Mouse (Mus musculus) cerebellum, adult 18-20 months (tissue): Measurements from ENCODE around the gene 4933430I17Rik.

Experiments used
- DNase-seq, 2 experiments: peaks; one replicate each; pipeline ENCODE4 v3.0.0; 2021

4933430I17Rik gene

GRCm38 (mm10) chr4:62505991-62506390 lies 19.2 kb upstream of the 4933430I17Rik start:
- no peak for DNase-seq

GRCm38 (mm10) chr4:62506798-62507197 lies 18.4 kb upstream of the 4933430I17Rik start:
- peak; percentile 50 to 73 for DNase-seq

- no peak for DNase-seq
Observed at GRCm38 (mm10) chr4:62508839-62509238, 16.3 kb upstream of the 4933430I17Rik start.

GRCm38 (mm10) chr4:62509946-62510345 lies 15.2 kb upstream of the 4933430I17Rik start:
- no peak for DNase-seq

- DNase-seq, result no peak
Observed at GRCm38 (mm10) chr4:62513998-62514506, 11.1 kb upstream of the 4933430I17Rik start.

GRCm38 (mm10) chr4:62514995-62515394 lies 10.2 kb upstream of the 4933430I17Rik start:
- peak in 1 of 2 experiments; percentile 44 for DNase-seq

GRCm38 (mm10) chr4:62515490-62515889 lies 9.7 kb upstream of the 4933430I17Rik start:
- DNase-seq, result peak; percentile 48 to 58

- peak; percentile 70 to 80 for DNase-seq
Observed at GRCm38 (mm10) chr4:62516079-62516478, 9.1 kb upstream of the 4933430I17Rik start.

- no peak for DNase-seq
Observed at GRCm38 (mm10) chr4:62516579-62516978, 8.6 kb upstream of the 4933430I17Rik start.

- no peak for DNase-seq
Observed at GRCm38 (mm10) chr4:62517046-62517445, 8.1 kb upstream of the 4933430I17Rik start.

- DNase-seq, result no peak
Observed at GRCm38 (mm10) chr4:62517538-62518415, 7.4 kb upstream of the 4933430I17Rik start.

GRCm38 (mm10) chr4:62518416-62519121 lies 6.6 kb upstream of the 4933430I17Rik start:
- DNase-seq, result peak; percentile 79 to 88

- DNase-seq, result no peak
Observed at GRCm38 (mm10) chr4:62519122-62519848, 5.9 kb upstream of the 4933430I17Rik start.

GRCm38 (mm10) chr4:62519849-62520233 lies 5.3 kb upstream of the 4933430I17Rik start, which contains the start of gene Alad:
TSS of gene Alad (minus strand) at chr4:62519918.
- DNase-seq, result peak; percentile 86 to 91

GRCm38 (mm10) chr4:62520892-62521400 lies 4.2 kb upstream of the 4933430I17Rik start:
- DNase-seq, result no peak

- no peak for DNase-seq
Observed at GRCm38 (mm10) chr4:62525489-62525811, 281 bp downstream of the 4933430I17Rik start.

GRCm38 (mm10) chr4:62526256-62526655 lies 1.1 kb downstream of the 4933430I17Rik start:
- DNase-seq, result no peak

- no peak for DNase-seq
Observed at GRCm38 (mm10) chr4:62527655-62528054, 2.5 kb downstream of the 4933430I17Rik start.

GRCm38 (mm10) chr4:62533729-62534128 lies 8.6 kb downstream of the 4933430I17Rik start:
- no peak for DNase-seq

GRCm38 (mm10) chr4:62541802-62542201 lies 16.6 kb downstream of the 4933430I17Rik start:
- no peak for DNase-seq

GRCm38 (mm10) chr4:62543782-62544181 lies 18.6 kb downstream of the 4933430I17Rik start:
- no peak for DNase-seq

GRCm38 (mm10) chr4:62544801-62545200 lies 19.6 kb downstream of the 4933430I17Rik start:
- no peak for DNase-seq

GRCm38 (mm10) chr4:62551966-62552365 lies 26.8 kb downstream of the 4933430I17Rik start:
- no peak for DNase-seq
